Mouse (Mus musculus) forebrain, postnatal 0 days (tissue): ENCODE data around the gene Gucy2c. TPM values are rescaled to one million over a fixed set of nuclear protein-coding genes. Genes with fewer than 3 reads are reported as not detected.

Experiments used
- ATAC-seq: fragments of 200-750 bp; cut with Nextera tagmentation; 2 replicates; pipeline ENCODE4 v1.8.0; 2017; ENCODE audit warnings: mild to moderate bottlenecking, moderate library complexity
- DNase-seq: peaks from one replicate; pipeline ENCODE4 v3.0.0-alpha.2; 2015
- H3K27ac ChIP-seq: fragments of 300-500 bp; sonication (generic); 2 replicates; pipeline ENCODE4 v1.5.1; 2014; ENCODE audit warnings: low read depth, mild to moderate bottlenecking, antibody characterized with exemption, low read length, moderate library complexity, mixed read lengths
- H3K27me3 ChIP-seq: fragments of 300-500 bp; sonication (generic); 2 replicates; pipeline ENCODE4 v1.6.1; 2014; ENCODE audit warnings: mild to moderate bottlenecking, low read length, mixed read lengths; ENCODE audit not compliant: insufficient read depth
- H3K36me3 ChIP-seq: fragments of 300-500 bp; sonication (generic); 2 replicates; pipeline ENCODE4 v1.6.1; 2014; ENCODE audit warnings: mild to moderate bottlenecking, moderate library complexity; ENCODE audit not compliant: insufficient read depth
- H3K4me1 ChIP-seq: fragments of 300-500 bp; sonication (generic); 2 replicates; pipeline ENCODE4 v1.6.1; 2014; ENCODE audit warnings: antibody characterized with exemption; ENCODE audit not compliant: insufficient read depth
- H3K4me2 ChIP-seq: fragments of 300-500 bp; sonication (generic); 2 replicates; pipeline ENCODE4 v1.6.1; 2014; ENCODE audit warnings: low read depth, mild to moderate bottlenecking, moderate library complexity
- H3K4me3 ChIP-seq: fragments of 300-500 bp; sonication (generic); 2 replicates; pipeline ENCODE4 v1.5.1; 2014; ENCODE audit warnings: low read depth, low read length, mixed read lengths
- H3K9ac ChIP-seq: fragments of 300-500 bp; sonication (generic); 2 replicates; pipeline ENCODE4 v1.6.1; 2014; ENCODE audit warnings: mild to moderate bottlenecking
- H3K9me3 ChIP-seq: fragments of 300-500 bp; sonication (generic); 2 replicates; pipeline ENCODE4 v1.6.1; 2016; ENCODE audit warnings: low read length
- CTCF ChIP-seq: sonication (generic); IDR thresholded peaks from 2 replicates; pipeline ENCODE4 v1.5.1; 2016; ENCODE audit warnings: antibody characterized with exemption, control low read depth, low read depth
- WGBS: fragments of 180-500 bp; shearing (Covaris S2); extraction: QIAGEN DNeasy Blood & Tissue Kit; methylation state at CpG from one replicate; pipeline ENCODE4 v1.1.7; 2014; 5-methylcytosine and 5-hydroxymethylcytosine counted together
- microRNA-seq, 2 experiments: library from miRNA; unstranded; fragments of <30 nt; microRNA quantifications; one replicate each; pipeline ENCODE4; 2016
- polyA plus RNA-seq: library from polyadenylated mRNA; unstranded; fragments of >200 nt; fragmentation: Nextera tagmentation; extraction: Ambion mirVana; gene quantifications from 2 replicates; pipeline ENCODE4 v1.2.1, GENCODE M21; 2015
- total RNA-seq: library from RNA; depleted of rRNA; stranded (reverse); fragments of >200 nt; gene quantifications from 2 replicates; pipeline ENCODE4 v1.2.3, GENCODE M21; 2014; rRNA removed

Gucy2c gene
- total and polyA plus RNA-seq, 2 experiments from 2014 or later: 0.42 to 0.67 TPM

GRCm38 (mm10) chr6:136655786-136656185 is 125.8 kb downstream of the Gucy2c start:
- WGBS: 75% methylated on average over 11 of the region's 11 CpGs
- Histone ChIP-seq H3K36me3 (no peaks in the 10 kb centered on the region), H3K4me1 (no peaks in the 10 kb centered on the region), H3K9ac (no peak overlapping the region), H3K4me3 (no peak overlapping the region), H3K27ac (no peak overlapping the region), H3K4me2 (no peak overlapping the region), H3K27me3 (peaks cover under 1% of the 10 kb centered on the region; the same call in 1 of the 2 replicates), H3K9me3 (no peaks in the 10 kb centered on the region)
- no peak for TF ChIP-seq CTCF
- DNase-seq: no peak
- ATAC-seq: no peak

- 83% methylated on average over 20 of the region's 20 CpGs for WGBS
- DNase-seq (no peak), ATAC-seq (no peak)
- Histone ChIP-seq H3K4me3 (no peak overlapping the region), H3K9me3 (no peaks in the 10 kb centered on the region), H3K4me2 (no peak overlapping the region), H3K4me1 (no peaks in the 10 kb centered on the region), H3K27ac (no peak overlapping the region), H3K9ac (no peak overlapping the region), H3K27me3 (no peaks in the 10 kb centered on the region), H3K36me3 (no peaks in the 10 kb centered on the region)
- no peak for TF ChIP-seq CTCF
Observed at GRCm38 (mm10) chr6:136654470-136654869, 127.1 kb downstream of the Gucy2c start.

- TF ChIP-seq CTCF: no peak
Observed at GRCm38 (mm10) chr6:136653331-136653730, 128.2 kb downstream of the Gucy2c start.

GRCm38 (mm10) chr6:136650664-136651063 is 130.9 kb downstream of the Gucy2c start:
- Histone ChIP-seq H3K27me3 (no peaks in the 10 kb centered on the region), H3K36me3 (no peaks in the 10 kb centered on the region), H3K4me1 (no peaks in the 10 kb centered on the region), H3K9ac (no peak overlapping the region), H3K9me3 (no peaks in the 10 kb centered on the region), H3K4me2 (no peak overlapping the region), H3K4me3 (no peak overlapping the region), H3K27ac (no peak overlapping the region)
- 89% methylated on average over 8 of the region's 8 CpGs for WGBS
- no peak for TF ChIP-seq CTCF
- DNase-seq: no peak
- no peak for ATAC-seq

More at GRCm38 (mm10) chr6:136653331-136653730, 128.2 kb downstream of the Gucy2c start:
- ATAC-seq (no peak), DNase-seq (no peak)
- Histone ChIP-seq H3K9ac (no peak overlapping the region), H3K4me1 (no peaks in the 10 kb centered on the region), H3K9me3 (no peaks in the 10 kb centered on the region), H3K27me3 (no peaks in the 10 kb centered on the region), H3K27ac (no peak overlapping the region), H3K36me3 (no peaks in the 10 kb centered on the region), H3K4me2 (no peak overlapping the region), H3K4me3 (no peak overlapping the region)
- 71% methylated on average over 5 of the region's 5 CpGs for WGBS

GRCm38 (mm10) chr6:136647455-136647861 is 134.1 kb downstream of the Gucy2c start:
- ATAC-seq (no peak), DNase-seq (no peak)
- Histone ChIP-seq H3K4me1 (no peaks in the 10 kb centered on the region), H3K27me3 (no peaks in the 10 kb centered on the region), H3K9ac (no peak overlapping the region), H3K4me2 (no peak overlapping the region), H3K36me3 (no peaks in the 10 kb centered on the region), H3K4me3 (no peak overlapping the region), H3K27ac (no peak overlapping the region), H3K9me3 (no peaks in the 10 kb centered on the region)
- no peak for TF ChIP-seq CTCF
- 84% methylated on average over 10 of the region's 10 CpGs for WGBS

Small RNAs within 50 kb of the gene (microRNA-seq; reads per million reads assigned to microRNA genes)
- 0 reads per million in 2 experiments for gene Gm44364

Other genes starting within 250 kb of the Gucy2c start
- gene Plbd1, start 119.8 kb downstream of the Gucy2c start, total RNA-seq: 0.19 TPM in 1 of 2 replicates, not detected in the other
- 0.26 and 0.40 TPM in 2 replicates for gene Plbd1, start 119.8 kb downstream of the Gucy2c start, polyA plus RNA-seq
- 19.4 and 39.2 TPM in 2 replicates for gene Hist4h4, start 22.6 kb upstream of the Gucy2c start, total RNA-seq
- gene Hist4h4, start 22.6 kb upstream of the Gucy2c start, polyA plus RNA-seq: 0.42 and 0.45 TPM in 2 replicates
- gene H2afj, start 26.5 kb upstream of the Gucy2c start, total RNA-seq: 31.7 and 47.5 TPM in 2 replicates
- gene H2afj, start 26.5 kb upstream of the Gucy2c start, polyA plus RNA-seq: 119 and 159 TPM in 2 replicates
- 0.92 and 1.9 TPM in 2 replicates for gene BC049715, start 45.9 kb upstream of the Gucy2c start, total RNA-seq
- 1.1 and 2.1 TPM in 2 replicates for gene BC049715, start 45.9 kb upstream of the Gucy2c start, polyA plus RNA-seq
- 45.8 and 52.5 TPM in 2 replicates for gene Wbp11, start 46.5 kb upstream of the Gucy2c start, total RNA-seq
- 67.1 and 87.4 TPM in 2 replicates for gene Wbp11, start 46.5 kb upstream of the Gucy2c start, polyA plus RNA-seq
- gene Smco3, start 53.7 kb upstream of the Gucy2c start, total RNA-seq: 2.7 and 2.8 TPM in 2 replicates
- gene Smco3, start 53.7 kb upstream of the Gucy2c start, polyA plus RNA-seq: 1.5 TPM in 2 replicates
- not detected in 2 replicates for gene Art4, start 76.0 kb upstream of the Gucy2c start, total RNA-seq
- gene Art4, start 76.0 kb upstream of the Gucy2c start, polyA plus RNA-seq: 0.13 and 0.23 TPM in 2 replicates
- 31.2 and 32.7 TPM in 2 replicates for gene Mgp, start 94.1 kb upstream of the Gucy2c start, total RNA-seq
- gene Mgp, start 94.1 kb upstream of the Gucy2c start, polyA plus RNA-seq: 39.9 and 57.8 TPM in 2 replicates
- gene Erp27, start 140.4 kb upstream of the Gucy2c start, total RNA-seq: 0.19 and 0.77 TPM in 2 replicates
- gene Erp27, start 140.4 kb upstream of the Gucy2c start, polyA plus RNA-seq: 0.79 and 0.92 TPM in 2 replicates
- 0.05 and 0.31 TPM in 2 replicates for gene Pde6h, start 142.1 kb upstream of the Gucy2c start, total RNA-seq
- 0.34 TPM in 1 of 2 replicates, not detected in the other for gene Pde6h, start 142.1 kb upstream of the Gucy2c start, polyA plus RNA-seq
- gene Arhgdib, start 160.1 kb upstream of the Gucy2c start, total RNA-seq: 14.9 and 23.0 TPM in 2 replicates
- gene Arhgdib, start 160.1 kb upstream of the Gucy2c start, polyA plus RNA-seq: 29.3 and 37.5 TPM in 2 replicates